Mouse (Mus musculus) common myeloid progenitor, adult 5-6 weeks (primary cell): ENCODE results near the gene Atxn1l. TPM values are rescaled to one million over a fixed set of nuclear protein-coding genes. Genes with fewer than 3 reads are reported as not detected.

Source experiments
- ATAC-seq: replicated peaks from 2 replicates; pipeline ENCODE4 v1.8.0; 2016; ENCODE audit warnings: low read depth, mild to moderate bottlenecking, moderate TSS enrichment, inconsistent platforms; ENCODE audit not compliant: poor library complexity, severe bottlenecking
- total RNA-seq: library from RNA; stranded (forward); fragments of 200-1000, 187-1606 nt; gene quantifications from 2 replicates; pipeline ENCODE4 v1.2.3, GENCODE M21; 2017

Gene Atxn1l
- total RNA-seq, 1 experiment from 2014 or later = 13.4 TPM

DNA sequence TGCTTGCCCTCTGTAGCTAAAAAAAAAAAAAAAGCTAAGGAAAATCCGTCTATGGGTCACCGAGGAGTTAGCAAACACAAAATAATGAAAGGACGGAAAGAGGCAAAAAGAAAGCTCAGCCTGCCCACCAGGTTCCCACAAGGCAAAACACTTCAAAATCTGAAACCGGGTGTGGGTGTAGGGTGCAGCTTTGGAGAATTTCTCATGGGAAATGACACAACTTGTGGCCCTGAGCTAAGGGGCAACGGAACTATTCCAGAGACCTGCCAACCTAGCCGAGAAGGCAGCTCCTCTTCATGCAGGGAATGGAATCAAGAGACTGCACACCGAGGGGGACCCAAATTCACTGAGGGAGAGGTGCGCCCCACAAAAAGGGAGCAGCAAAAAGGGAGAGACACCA is 720 bp downstream of the Atxn1l start:
- peak; percentile 16 for ATAC-seq

DNA sequence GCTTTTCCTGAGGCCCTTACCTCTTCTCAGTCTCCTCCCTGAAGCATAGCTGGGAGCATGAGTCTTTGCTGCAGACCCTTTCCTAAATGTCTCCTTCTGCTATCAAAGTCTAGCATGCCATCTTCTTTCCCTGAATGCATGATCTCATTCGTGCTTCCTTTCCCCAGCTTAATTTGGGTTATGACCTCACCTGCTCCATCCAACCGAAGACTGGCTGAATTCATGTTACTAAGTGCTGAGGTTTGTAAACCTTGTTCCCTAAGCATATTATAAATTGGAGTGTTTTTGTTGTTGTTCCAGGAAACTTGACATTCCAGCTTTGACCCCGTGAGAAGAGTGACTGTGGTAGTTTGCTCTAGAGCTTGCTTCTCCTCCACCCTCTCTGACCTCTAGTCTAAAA is 3.5 kb downstream of the Atxn1l start:
- no peak for ATAC-seq

DNA sequence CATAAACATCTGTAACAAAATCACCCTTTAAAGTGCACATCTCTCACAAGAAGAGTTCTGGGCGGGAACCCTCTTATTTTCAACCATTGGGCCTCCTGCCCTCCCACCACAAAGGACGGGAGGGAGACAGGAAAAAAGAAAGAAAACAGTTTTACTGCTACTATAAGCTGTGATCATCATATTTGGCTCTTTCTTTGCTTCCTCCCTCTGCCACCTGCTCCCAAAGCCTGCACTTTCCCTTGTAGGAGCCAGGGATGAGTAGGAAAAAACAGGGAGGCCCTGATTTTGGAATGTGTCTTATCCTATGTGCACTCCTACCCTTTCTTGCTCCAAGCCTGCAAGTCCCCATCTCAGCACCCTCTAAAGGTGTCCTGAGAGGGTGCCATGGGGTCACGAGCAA is 6.5 kb downstream of the Atxn1l start:
- ATAC-seq = no peak

DNA sequence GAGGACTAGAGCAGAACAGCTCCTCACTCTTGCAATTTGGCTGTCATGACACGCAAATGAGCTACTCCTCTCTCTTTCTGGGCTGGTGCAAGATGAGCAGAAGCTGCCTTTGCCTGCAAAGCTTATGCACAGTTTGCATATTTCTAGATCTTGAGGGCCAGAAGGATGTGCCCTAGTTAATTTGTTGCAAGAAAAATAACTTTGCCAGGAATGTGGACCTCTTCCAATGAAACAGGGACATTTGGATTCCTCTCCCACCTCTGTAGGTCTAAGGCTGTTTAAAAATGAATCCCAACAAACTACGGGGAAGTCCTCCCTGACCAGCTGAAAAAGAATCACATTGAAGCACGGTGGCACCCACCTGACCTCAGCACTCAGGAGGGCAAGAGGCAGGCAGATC is 12.4 kb downstream of the Atxn1l start:
- no peak for ATAC-seq

DNA sequence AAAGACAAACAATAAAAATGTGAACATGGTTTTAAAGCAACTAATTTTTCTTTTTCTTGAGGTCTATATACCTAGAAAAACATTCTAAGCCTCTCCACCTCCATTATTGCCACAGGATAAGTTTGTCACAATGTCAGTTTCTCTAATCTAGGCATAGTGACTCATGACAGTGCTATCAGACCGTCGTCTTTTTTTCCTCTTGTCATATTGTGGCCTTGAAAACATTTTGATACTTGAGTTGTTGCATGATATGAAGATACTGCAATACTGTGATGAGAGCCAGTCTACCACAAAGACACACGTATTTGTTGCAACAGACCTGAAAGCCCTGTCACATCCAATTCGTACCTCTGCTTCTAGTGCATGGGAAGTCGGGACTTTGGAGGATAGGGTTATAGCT is 22.6 kb downstream of the Atxn1l start:
- ATAC-seq = no peak

DNA sequence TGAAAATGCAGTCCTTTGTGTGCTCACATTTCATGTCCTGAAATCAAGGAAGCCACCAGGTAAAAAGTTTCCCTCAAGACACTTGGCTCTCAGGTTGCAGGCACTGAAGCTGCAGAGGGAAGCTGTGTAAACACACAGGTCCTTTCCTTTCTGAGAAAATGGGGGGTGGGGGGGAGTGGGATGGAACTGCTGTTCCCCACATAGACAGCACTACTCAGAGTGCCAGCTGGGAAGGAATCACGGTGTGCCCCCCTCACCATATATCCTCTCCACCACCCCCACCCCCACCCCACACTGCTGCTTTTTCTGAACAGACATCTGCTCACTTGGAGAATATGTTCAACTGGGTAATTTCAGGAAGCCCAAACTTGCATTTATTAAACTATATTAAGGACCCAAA is 25.0 kb downstream of the Atxn1l start:
- ATAC-seq = no peak

DNA sequence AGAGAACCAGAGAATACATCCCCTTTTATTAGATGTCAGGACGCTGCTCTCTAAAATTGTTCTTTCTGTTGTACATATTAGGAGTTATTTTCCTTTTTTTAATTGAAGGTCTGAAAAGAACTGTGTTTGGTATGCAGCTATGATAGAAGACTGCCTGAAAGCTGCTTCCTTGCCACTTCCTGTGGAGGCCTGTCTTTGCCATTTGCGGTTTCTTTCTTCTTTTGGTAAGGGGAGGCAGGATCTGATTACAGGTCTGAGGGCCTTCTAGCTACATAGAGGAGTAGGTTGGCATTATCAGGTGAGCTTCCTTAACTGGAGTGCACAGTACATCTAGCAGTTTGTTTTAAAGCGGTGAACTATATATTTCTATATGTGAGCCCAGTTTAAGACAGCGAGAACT is 29.6 kb downstream of the Atxn1l start:
- ATAC-seq = no peak

DNA sequence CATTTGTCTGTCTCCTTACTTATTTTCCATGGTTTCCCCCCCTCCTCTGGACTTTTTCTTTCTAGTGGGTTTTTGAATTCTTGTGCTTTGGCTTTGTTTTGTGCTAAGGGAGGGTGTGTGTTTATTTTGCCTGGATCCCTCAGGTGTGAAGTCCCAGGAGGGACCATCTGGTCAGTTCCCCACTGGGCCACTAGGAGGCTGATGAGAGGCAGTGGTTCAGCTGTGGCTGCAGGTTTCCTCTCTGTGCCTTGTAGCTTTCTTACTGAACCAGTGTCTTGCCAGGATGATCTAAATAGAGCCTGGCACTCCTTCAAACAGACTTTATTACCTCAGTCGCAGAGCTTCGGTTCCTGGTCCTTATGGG is 30.7 kb downstream of the Atxn1l start:
- peak; percentile 76 for ATAC-seq

DNA sequence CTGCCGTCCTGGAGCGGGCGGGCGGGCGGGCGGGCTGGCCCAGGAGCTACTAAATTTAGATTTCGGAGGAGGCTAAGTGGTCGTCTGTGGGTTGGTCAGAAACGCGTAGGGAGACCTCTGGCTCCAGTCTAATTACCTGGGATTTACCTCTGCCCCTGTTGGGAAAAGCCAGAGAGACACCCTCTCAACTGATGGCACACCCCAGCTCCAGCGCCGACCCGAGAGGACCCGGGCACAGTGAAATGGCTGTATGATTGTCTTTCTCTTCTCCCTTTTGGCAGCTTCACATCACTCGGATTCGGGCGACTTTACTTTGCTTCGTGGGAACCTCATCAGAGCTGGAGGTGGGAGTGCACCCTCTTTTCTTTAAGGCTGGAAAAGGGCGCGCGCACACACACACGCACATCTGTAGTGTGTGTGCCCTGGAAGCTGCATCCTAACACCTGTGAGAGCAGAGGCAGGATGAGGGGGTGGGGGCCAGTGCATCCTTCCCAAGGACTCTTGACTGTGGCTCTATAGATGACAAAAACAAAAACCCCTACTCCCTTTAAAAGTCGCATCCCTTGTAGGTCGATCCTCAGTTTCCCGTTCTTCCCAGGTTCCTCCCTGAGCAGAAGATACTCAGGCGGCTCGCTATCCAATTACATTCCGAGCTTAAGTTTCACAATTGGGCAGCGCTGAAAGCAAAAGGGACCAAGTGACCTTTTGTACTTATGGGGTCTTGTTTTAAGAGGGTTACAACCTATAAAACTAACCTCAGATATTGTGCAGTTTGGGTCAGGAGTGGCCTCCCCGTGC is 31.3 kb downstream of the Atxn1l start:
- no peak for ATAC-seq

DNA sequence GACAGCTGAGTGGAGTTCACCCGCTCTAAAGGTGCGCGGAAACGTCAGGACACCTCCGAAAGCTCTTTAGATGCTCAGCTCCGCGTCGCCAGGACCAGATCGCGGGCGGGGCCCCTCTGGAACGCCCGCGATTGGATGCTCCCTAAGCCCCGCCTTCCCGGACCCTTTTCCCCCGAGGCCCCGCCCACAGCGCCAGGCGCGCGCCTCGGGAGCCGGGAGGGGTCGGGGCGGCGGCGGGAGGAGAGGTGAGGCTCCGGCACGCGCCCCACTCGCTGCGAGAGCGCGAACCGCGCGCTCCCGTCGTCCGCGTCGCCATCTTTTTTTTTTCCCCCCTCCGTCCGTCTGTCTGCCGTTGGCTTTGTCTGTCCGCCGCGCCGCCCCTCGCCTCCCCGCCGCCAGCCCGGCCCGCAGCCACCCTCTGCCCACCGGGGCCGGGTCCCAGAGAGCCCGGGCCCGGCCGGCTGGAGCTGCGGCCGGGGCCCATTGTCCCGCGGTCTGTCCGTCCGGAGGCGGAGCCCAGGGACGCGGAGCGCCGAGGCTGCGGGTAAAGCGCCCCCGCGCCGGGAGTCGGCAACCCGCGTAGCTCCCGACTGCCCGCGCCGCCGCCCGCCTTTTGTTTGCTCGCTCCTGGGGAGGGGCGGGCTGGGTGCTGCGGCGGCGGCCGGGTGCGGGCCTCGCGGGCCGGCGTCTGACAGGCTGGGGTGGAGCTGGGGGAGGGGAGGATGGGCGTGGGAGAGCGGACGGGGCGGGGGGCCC is 32.0 kb downstream of the Atxn1l start, which contains the start of gene Zfp821:
TSS of gene Zfp821 (plus strand) at position 227 of the 756 bp plus-strand sequence.
- peak; percentile 70 for ATAC-seq

DNA sequence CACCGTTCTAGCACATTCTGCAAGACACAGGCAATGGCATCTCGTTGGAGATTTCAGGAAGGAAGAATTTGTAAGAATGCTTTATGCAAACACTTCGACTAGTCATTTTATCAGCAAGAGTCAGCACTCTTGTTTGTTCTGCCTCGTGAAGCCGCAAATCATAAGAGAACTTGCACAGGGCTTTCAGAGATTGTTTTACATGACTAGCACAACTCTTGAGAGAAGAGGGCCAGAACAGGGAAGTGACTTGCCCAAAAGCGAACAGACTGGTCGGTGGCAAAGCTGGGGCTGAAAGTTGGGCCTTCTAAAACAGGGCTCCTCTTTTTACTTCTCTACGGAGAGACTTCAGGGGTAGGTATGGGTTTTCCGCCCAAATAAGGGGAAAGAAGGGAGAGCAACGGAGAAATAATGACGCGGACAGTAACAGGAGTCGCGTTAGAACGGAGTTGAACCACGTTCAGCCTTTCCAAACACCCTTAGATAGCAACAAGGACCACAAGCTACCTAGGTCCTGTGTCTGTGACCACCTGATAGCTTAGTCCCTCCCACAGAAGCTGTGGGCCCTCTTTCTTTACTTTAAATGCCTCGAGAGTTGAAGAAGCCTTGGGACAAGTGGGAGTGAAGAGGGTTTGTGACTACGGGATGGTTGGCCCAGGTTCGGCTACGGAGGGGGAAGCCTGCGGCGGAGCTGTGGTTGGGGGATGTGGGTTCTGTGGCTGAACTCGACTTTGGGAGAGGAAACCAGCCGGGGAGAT is 32.8 kb downstream of the Atxn1l start:
- ATAC-seq = peak; percentile 55

DNA sequence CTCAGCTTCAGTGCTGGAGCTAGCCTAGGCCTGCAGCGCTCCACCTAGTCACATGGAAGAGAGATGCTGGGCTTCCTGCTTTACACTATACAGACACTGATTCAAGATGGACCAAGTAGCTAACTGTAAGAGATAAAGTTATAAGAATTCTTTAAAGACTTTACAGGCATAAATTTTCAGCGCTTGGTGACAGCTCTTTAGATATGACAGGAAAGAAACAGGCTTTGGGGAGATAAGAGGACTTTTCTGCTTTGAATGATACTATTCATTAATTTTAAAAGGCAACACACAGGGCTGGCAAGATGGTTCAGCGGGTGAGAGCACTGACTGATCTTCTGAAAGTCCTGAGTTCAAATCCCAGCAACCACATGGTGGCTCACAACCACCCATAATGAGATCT is 39.1 kb downstream of the Atxn1l start:
- ATAC-seq = no peak

DNA sequence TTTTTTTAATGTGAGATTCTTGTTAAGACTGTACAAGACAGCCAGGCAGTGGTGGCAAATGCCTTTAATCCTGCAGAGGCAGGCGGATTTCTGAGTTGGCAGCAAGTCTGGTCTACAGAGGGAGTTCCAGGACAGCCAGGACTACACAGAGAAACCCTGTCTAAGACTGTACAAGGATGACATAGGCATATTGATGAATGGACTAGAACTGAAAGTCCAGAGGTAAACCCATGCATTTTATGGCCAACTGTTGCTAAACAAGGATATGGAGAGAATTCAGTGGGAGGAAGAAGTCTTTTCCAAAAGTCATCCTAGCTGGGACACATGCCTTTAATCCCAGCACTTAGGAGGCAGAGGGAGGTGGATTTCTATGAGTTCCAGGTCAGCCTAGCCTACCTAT is 39.8 kb downstream of the Atxn1l start:
- ATAC-seq = no peak

DNA sequence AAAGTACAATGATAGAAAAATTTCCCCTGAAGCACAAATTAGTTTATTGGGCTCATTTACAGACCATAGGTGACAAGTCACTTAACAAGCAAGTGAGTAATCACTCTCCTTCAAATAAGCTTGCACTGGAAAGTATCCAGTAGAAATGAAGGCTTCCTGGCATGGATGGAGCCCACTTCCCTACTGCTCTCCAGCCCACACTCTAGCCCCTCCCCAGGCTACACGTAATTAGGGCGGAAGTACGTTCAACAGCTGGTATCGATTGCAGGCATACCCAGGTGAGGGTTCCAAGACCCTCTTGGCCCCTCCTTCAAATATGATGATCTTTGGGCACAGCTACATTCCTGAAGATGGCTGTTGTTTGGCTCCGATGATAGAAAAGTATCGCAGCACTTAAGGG is 43.4 kb downstream of the Atxn1l start:
- ATAC-seq = no peak

DNA sequence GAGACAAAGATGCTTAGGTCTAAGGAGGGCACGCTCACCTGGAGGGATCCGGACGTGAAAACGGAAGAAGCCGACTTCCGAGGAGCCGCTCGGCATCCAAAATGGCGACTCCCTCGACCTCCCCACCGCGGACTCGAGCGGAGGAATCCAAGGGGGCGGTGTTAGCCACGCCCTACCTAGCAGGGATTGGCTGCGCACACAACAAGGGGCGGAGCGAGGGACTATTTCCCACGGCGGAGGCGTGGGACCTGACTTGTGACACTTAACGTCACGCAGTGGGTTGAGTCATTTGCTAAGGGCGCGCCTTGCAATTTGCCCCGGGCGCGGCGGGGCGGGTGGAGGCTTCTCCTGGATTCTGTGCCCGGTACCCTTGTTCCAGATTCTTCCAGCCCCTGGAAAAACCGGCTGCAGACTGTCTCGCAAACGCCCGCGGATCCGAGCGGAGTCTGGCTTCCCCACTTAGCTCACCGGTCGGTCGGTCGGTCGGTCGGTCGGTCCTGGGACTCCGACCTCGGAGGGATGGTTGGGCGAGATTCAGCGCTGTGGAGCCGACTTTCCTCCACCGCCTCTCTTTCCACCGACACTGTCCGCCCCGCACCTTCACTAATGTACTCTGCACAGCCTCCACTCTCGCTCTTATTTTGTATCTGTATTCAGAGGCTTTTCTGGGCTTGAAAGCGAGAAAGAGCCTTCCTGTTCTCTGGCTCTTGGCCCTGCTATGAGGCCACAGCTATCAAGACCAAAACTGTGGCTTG is 44.2 kb downstream of the Atxn1l start, which contains the start of gene Ist1:
TSS of gene Ist1 (minus strand) at position 115 of the 755 bp plus-strand sequence.
- ATAC-seq = peak; percentile 94

DNA sequence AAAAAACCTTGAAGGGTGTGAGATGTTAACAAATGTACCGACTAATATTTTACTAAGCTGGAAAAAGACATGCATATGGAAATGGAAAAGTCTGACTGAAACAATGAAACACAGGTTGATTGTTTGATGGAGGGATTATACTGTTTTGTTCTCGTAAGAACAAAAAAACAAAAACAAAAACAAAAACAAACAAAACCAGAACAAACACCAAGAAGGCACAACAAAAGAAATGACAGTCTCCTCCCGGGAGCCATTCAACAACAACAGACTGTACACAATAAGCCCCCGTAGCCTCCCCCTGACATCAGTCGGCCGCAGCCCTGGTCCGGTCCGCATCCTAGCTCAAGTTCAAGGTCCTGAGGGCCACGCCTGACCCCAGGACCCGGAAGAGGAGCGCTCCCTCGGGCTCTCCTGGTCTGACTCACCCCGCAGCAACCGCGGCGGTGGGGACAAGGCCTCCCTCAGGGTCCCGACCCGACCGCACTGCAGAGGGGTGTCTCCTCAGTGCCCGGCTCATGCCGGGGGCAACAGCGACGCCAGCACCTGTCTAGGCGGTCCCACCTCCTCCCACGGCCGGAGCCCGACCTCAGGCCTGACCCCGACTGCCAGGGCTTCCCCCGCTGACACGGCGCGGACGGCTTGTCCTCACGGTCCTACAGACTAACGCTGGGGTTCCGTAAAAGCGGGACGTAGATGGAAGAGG is 44.9 kb downstream of the Atxn1l start:
- ATAC-seq = peak; percentile 53

DNA sequence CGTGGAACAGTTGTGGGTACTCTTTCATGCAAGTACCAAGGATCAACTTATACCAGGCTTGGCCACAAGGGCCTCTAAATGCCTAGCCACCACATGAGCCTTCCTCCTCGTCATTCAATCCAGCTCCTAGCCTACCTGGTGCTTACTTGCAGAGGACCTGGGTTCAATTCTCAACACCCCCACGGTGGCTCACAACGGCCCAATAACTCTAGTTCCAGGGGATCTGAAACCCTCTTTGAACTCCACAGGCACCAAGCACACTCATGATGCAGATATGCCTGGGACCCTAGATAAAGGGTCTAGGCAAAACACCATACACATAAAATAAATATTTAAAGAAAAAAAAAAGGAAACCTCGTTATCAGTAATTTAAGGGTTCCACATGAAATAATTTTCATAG is 45.8 kb downstream of the Atxn1l start:
- ATAC-seq = peak; percentile 31; the same call in 1 of the 2 replicates

DNA sequence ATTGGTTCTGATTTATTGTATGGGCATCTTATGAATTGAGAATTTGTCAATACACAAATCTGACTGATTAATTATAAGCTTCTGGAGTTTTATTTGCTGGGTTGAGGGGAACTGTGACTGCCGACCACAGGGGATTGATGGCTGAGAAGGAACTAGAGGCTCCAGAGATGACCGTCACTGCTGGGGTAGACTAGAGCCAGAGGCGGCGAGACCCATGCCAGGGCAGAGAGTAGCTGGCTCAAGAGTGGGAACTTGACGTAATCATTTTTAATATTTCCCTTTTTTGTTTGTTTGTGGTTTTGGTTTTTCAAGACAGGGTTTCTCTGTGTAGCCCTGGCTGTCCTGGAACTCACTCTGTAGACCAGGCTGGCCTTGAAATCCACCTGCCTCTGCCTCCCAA is 50.3 kb downstream of the Atxn1l start:
- ATAC-seq = peak; percentile 63

DNA sequence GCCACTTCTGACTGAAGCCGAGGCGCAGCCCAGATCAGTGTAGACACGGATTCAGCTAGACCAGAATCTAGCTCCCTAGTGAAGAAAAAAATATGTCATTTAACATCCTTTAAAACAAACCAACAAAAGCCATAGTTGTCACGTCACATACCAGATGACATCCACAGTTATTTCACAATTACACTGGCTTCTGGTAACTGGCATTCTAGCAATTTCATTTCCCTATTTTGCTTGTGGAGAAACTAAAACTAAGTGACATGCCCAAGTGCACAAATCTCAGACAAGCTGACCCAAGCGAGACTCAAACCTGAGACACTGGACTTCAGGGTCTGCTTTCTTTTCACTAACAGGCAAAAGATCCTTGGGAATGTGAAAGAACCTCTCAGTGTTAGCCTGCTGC is 55.4 kb downstream of the Atxn1l start:
- peak; percentile 71 for ATAC-seq
